Mouse (Mus musculus): Measurements from ENCODE around the gene Tox2. TPM values are rescaled to one million over a fixed set of nuclear protein-coding genes. Genes with fewer than 3 reads are reported as not detected.

Gene Tox2
- total RNA-seq (2012; rRNA removed) = 0.26 and 0.36 TPM in 2 replicates

DNA sequence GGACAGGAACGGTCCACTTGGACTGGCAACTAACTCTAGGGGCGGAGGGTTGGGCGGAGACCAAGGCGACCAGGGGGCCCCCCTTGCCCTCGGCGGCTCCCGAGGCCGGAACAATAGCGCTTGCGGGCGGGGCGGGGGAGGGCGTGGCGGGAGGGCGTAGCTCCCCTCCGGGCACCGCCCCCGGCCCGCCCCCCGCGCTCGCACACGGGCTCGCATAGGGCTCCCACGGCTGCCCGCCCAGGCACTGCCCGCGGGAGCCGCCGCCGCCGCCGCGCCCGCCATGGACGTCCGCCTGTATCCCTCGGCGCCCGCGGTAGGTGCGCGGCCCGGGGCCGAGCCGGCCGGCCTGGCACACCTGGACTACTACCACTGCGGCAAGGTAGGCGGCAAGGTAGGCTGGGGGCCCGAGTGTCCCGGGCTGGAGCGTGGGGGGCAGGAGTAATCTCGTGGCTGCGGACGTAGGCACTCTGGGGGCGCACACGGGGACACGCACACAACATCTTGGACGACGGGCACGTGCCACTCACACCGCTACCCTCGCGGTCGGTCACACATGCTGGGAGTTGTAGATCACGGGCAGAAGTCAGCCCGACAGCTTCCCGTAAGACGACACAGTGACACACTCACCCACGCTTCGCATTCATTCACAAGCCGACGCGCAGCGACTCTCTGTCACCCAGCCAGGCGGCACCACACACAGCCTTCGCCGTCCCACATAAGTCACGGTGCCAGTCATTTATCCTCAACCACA, at the start of gene Tox2:
Gene Tox2, plus strand, starts transcription at position 242 of the 751 bp plus-strand sequence.
- no peak for DNase-seq (ENCODE audit: low read depth, low spot score)
- H3K4me3 ChIP-seq (ENCODE audit: insufficient read depth in 1 of 2, low read depth in 1 of 2, low read length in 2 of 2, poor library complexity in 1 of 2, severe bottlenecking in 1 of 2) = peak within 1 kb of the TSS; percentile 63 to 64
- H3K4me1 ChIP-seq (ENCODE audit: control insufficient read depth in 2 of 2, insufficient read depth in 2 of 2, low read length in 2 of 2, poor library complexity in 1 of 2) = peaks cover 0 to 10% of the 10 kb centered on the region in 2 experiments; a peak in 1 of 4 replicates
- no peak for TF ChIP-seq MAFK (IDR thresholded peaks at IDR 0.05; ENCODE audit: insufficient read depth, low read depth, low read length)
- TF ChIP-seq CHD2 (IDR thresholded peaks at IDR 0.05; ENCODE audit: low read depth, low read length) = no peak
- no peak for TF ChIP-seq ZC3H11A (IDR thresholded peaks at IDR 0.05; ENCODE audit: borderline replicate concordance, low read depth, low read length)
- TF ChIP-seq HCFC1 (IDR thresholded peaks at IDR 0.05; ENCODE audit: borderline replicate concordance, insufficient read depth, low read length) = no peak
- no peak for TF ChIP-seq ZNF384 (IDR thresholded peaks at IDR 0.05; ENCODE audit: low read depth, low read length)
- no peak within 1 kb of the TSS for H3K27ac ChIP-seq (ENCODE audit: insufficient read depth, low read depth, low read length, poor library complexity, severe bottlenecking)
- peak within 1 kb of the TSS; percentile 41; the same call in 1 of the 2 replicates for H3K9ac ChIP-seq (ENCODE audit: insufficient read depth, low read depth, low read length, poor library complexity, severe bottlenecking)
- in situ Hi-C loops (cut with MboI; ENCODE audit: low sequenced_read_pairs in 2 of 2, unreplicated experiment in 2 of 2) = no loop called here
- no peaks in the 10 kb centered on the region for H3K36me3 ChIP-seq (ENCODE audit: control insufficient read depth, insufficient read depth, low read length, poor library complexity, severe bottlenecking)
- H3K9me3 ChIP-seq (ENCODE audit: control insufficient read depth, insufficient read depth, low read depth, low read length) = no peaks in the 10 kb centered on the region

DNA sequence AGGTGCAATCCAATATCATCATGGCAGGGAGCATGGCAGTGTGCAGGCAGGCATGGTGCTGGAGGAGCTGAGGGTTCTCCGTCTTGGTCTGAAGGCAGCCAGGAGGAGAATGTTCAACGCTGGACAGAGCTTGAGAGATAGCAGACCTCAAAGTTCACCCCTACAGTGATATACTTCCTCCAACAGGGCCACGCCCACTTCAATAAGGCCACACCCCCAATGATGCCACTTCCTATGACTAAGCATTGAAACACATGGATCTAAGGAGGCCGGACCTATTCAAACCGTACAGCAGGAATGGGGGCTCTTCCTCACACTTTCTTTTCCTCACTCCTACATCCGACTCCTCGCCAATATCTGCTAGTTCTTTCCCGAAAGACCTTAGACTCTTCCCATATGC, 48.3 kb upstream of the Tox2 start:
- H3K9ac ChIP-seq (ENCODE audit: insufficient read depth, low read depth, low read length, poor library complexity, severe bottlenecking) = no peak overlapping the region
- no peak for DNase-seq (ENCODE audit: low read depth, low spot score)
- no peaks in the 10 kb centered on the region for H3K9me3 ChIP-seq (ENCODE audit: control insufficient read depth, insufficient read depth, low read depth, low read length)
- TF ChIP-seq ZC3H11A (IDR thresholded peaks at IDR 0.05; ENCODE audit: borderline replicate concordance, low read depth, low read length) = no peak
- no peak for TF ChIP-seq CHD2 (IDR thresholded peaks at IDR 0.05; ENCODE audit: low read depth, low read length)
- TF ChIP-seq HCFC1 (IDR thresholded peaks at IDR 0.05; ENCODE audit: borderline replicate concordance, insufficient read depth, low read length) = no peak
- no peak for TF ChIP-seq MAFK (IDR thresholded peaks at IDR 0.05; ENCODE audit: insufficient read depth, low read depth, low read length)
- no peak for TF ChIP-seq ZNF384 (IDR thresholded peaks at IDR 0.05; ENCODE audit: low read depth, low read length)
- in situ Hi-C loops (cut with MboI; ENCODE audit: low sequenced_read_pairs in 2 of 2, unreplicated experiment in 2 of 2) = no loop called here
- no peaks in the 10 kb centered on the region for H3K4me1 ChIP-seq (ENCODE audit: control insufficient read depth in 2 of 2, insufficient read depth in 2 of 2, low read length in 2 of 2, poor library complexity in 1 of 2)
- H3K27ac ChIP-seq (ENCODE audit: insufficient read depth, low read depth, low read length, poor library complexity, severe bottlenecking) = no peak overlapping the region; the same call in 1 of the 2 replicates
- no peaks in the 10 kb centered on the region for H3K36me3 ChIP-seq (ENCODE audit: control insufficient read depth, insufficient read depth, low read length, poor library complexity, severe bottlenecking)
- H3K4me3 ChIP-seq (ENCODE audit: insufficient read depth in 1 of 2, low read depth in 1 of 2, low read length in 2 of 2, poor library complexity in 1 of 2, severe bottlenecking in 1 of 2) = no peak overlapping the region

DNA sequence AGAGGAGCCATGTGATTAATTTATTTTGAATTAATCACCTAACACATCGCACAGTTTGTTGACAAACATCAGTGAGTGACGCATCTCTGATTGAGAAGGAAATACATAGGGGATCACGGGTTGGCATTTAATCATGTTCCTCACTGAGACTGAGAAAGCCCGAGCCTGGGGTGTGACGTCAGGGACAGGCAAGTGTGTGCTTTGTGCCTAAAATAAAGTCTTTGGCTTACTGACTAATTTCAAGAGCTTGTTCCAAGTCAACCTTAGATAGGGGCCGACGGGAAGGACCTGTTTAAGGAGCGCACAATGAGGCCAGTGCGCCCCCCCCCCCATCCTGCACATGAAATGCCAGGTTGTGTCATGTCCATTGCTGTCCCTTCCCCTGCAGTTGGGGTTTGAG, 43.9 kb upstream of the Tox2 start:
- in situ Hi-C loops (cut with MboI; ENCODE audit: low sequenced_read_pairs in 2 of 2, unreplicated experiment in 2 of 2) = no loop called here
- Histone ChIP-seq H3K36me3 (ENCODE audit: control insufficient read depth, insufficient read depth, low read length, poor library complexity, severe bottlenecking) (no peaks in the 10 kb centered on the region), H3K27ac (ENCODE audit: insufficient read depth, low read depth, low read length, poor library complexity, severe bottlenecking) (no peak overlapping the region), H3K9ac (ENCODE audit: insufficient read depth, low read depth, low read length, poor library complexity, severe bottlenecking) (no peak overlapping the region), H3K4me3 (ENCODE audit: insufficient read depth in 1 of 2, low read depth in 1 of 2, low read length in 2 of 2, poor library complexity in 1 of 2, severe bottlenecking in 1 of 2) (no peak overlapping the region), H3K9me3 (ENCODE audit: control insufficient read depth, insufficient read depth, low read depth, low read length) (no peaks in the 10 kb centered on the region), H3K4me1 (ENCODE audit: control insufficient read depth in 2 of 2, insufficient read depth in 2 of 2, low read length in 2 of 2, poor library complexity in 1 of 2) (no peaks in the 10 kb centered on the region)
- no peak for DNase-seq (ENCODE audit: low read depth, low spot score)
- TF ChIP-seq HCFC1 (IDR thresholded peaks at IDR 0.05; ENCODE audit: borderline replicate concordance, insufficient read depth, low read length) (no peak), ZNF384 (IDR thresholded peaks at IDR 0.05; ENCODE audit: low read depth, low read length) (no peak), MAFK (IDR thresholded peaks at IDR 0.05; ENCODE audit: insufficient read depth, low read depth, low read length) (no peak)

DNA sequence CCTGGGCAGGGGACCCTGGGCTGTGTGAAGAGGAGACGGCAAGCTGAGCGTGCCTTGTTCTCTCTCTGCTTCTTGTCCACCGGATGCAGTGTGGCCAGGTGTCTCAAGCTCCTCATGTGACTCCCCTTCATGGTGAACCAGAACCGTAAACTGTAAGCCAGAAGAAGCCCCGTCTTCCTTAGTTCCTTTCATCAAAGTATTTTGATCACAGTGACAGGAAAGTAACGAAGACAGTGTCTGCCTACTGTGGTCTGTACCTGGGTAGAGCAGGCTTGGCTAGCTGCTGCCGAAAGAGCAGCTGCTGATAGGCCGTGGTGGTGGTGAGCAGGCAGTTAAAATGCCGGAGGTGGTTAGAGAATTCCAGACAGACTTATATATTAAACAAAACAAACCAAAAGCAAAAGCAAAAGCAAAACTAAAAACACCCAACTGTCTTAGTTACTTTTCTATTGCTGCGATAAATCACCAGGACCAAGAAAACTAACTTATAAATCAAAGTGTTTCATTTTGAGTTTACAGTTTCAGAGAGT, 38.4 kb upstream of the Tox2 start:
- Histone ChIP-seq H3K36me3 (ENCODE audit: control insufficient read depth, insufficient read depth, low read length, poor library complexity, severe bottlenecking) (no peaks in the 10 kb centered on the region), H3K4me3 (ENCODE audit: insufficient read depth in 1 of 2, low read depth in 1 of 2, low read length in 2 of 2, poor library complexity in 1 of 2, severe bottlenecking in 1 of 2) (no peak overlapping the region), H3K27ac (ENCODE audit: insufficient read depth, low read depth, low read length, poor library complexity, severe bottlenecking) (no peak overlapping the region), H3K4me1 (ENCODE audit: control insufficient read depth in 2 of 2, insufficient read depth in 2 of 2, low read length in 2 of 2, poor library complexity in 1 of 2) (no peaks in the 10 kb centered on the region), H3K9me3 (ENCODE audit: control insufficient read depth, insufficient read depth, low read depth, low read length) (no peaks in the 10 kb centered on the region), H3K9ac (ENCODE audit: insufficient read depth, low read depth, low read length, poor library complexity, severe bottlenecking) (no peak overlapping the region)
- TF ChIP-seq CHD2 (IDR thresholded peaks at IDR 0.05; ENCODE audit: low read depth, low read length) (no peak), HCFC1 (IDR thresholded peaks at IDR 0.05; ENCODE audit: borderline replicate concordance, insufficient read depth, low read length) (no peak), MAFK (IDR thresholded peaks at IDR 0.05; ENCODE audit: insufficient read depth, low read depth, low read length) (no peak), ZNF384 (IDR thresholded peaks at IDR 0.05; ENCODE audit: low read depth, low read length) (no peak), ZC3H11A (IDR thresholded peaks at IDR 0.05; ENCODE audit: borderline replicate concordance, low read depth, low read length) (no peak)
- in situ Hi-C loops (cut with MboI; ENCODE audit: low sequenced_read_pairs in 2 of 2, unreplicated experiment in 2 of 2) = no loop called here
- DNase-seq (ENCODE audit: low read depth, low spot score) = no peak

All from ES-E14 (cell line).